Mouse (Mus musculus) ovary, postnatal 14 days (tissue): ENCODE data around the gene Spryd4.
A peak's percentile ranks its signal among the peaks of the same experiment; 100 is the strongest.
"Not testable (repeated sequence)": the region's sequence is repeated elsewhere in the genome, so short reads cannot be mapped to it uniquely, and the experiment has no call there.

ENCODE experiments used
- DNase-seq: peaks from one replicate; pipeline ENCODE4 v3.0.0; 2022; ENCODE audit warnings: low spot score

Gene Spryd4

GRCm38 (mm10) chr10:128211390-128212108, at the start of gene Spryd4:
Spryd4 (minus strand) TSS chr10:128211807.
- DNase-seq, result peak; percentile 82

- DNase-seq, result not testable (repeated sequence)
Measured at GRCm38 (mm10) chr10:128260376-128260775, 48.8 kb upstream of the Spryd4 start.

- DNase-seq, result no peak
Measured at GRCm38 (mm10) chr10:128259946-128260345, 48.3 kb upstream of the Spryd4 start.

GRCm38 (mm10) chr10:128258953-128259352, 47.3 kb upstream of the Spryd4 start:
- no peak for DNase-seq

GRCm38 (mm10) chr10:128256328-128256727, 44.7 kb upstream of the Spryd4 start:
- DNase-seq, result no peak

- no peak for DNase-seq
Measured at GRCm38 (mm10) chr10:128255925-128256324, 44.3 kb upstream of the Spryd4 start.

GRCm38 (mm10) chr10:128253677-128254255, 42.2 kb upstream of the Spryd4 start, which contains the start of gene Apon:
Apon (plus strand) TSS chr10:128254096.
- DNase-seq, result no peak

GRCm38 (mm10) chr10:128250565-128250964, 39.0 kb upstream of the Spryd4 start:
- DNase-seq, result no peak

GRCm38 (mm10) chr10:128247020-128247732, 35.6 kb upstream of the Spryd4 start:
- no peak for DNase-seq

GRCm38 (mm10) chr10:128244121-128244520, 32.5 kb upstream of the Spryd4 start:
- DNase-seq, result no peak

GRCm38 (mm10) chr10:128243252-128243651, 31.6 kb upstream of the Spryd4 start:
- DNase-seq, result no peak

GRCm38 (mm10) chr10:128240131-128240530, 28.5 kb upstream of the Spryd4 start:
- no peak for DNase-seq

GRCm38 (mm10) chr10:128239140-128239539, 27.5 kb upstream of the Spryd4 start:
- no peak for DNase-seq

- DNase-seq, result peak; percentile 13
Measured at GRCm38 (mm10) chr10:128237807-128238480, 26.3 kb upstream of the Spryd4 start.

- DNase-seq, result no peak
Measured at GRCm38 (mm10) chr10:128236321-128236720, 24.7 kb upstream of the Spryd4 start.

- DNase-seq, result peak; percentile 41
Measured at GRCm38 (mm10) chr10:128232420-128232985, 20.9 kb upstream of the Spryd4 start.

GRCm38 (mm10) chr10:128231697-128232419, 20.3 kb upstream of the Spryd4 start, which contains the start of gene Timeless:
Timeless (plus strand) TSS chr10:128232065.
- DNase-seq, result peak; percentile 83

- no peak for DNase-seq
Measured at GRCm38 (mm10) chr10:128231146-128231545, 19.5 kb upstream of the Spryd4 start.

- no peak for DNase-seq
Measured at GRCm38 (mm10) chr10:128230582-128230981, 19.0 kb upstream of the Spryd4 start.

GRCm38 (mm10) chr10:128228009-128228408, 16.4 kb upstream of the Spryd4 start:
- DNase-seq, result no peak

- DNase-seq, result no peak
Measured at GRCm38 (mm10) chr10:128227592-128227991, 16.0 kb upstream of the Spryd4 start.
